Comparison of ENCODE assay signal across 13 mouse cellular contexts in genomic region chr11:107466611-107467391, GRCm38 (mm10). TPM values are rescaled to one million over a fixed set of nuclear protein-coding genes. Genes with fewer than 3 reads are reported as not detected.
DNase-seq lines count a peak whose midpoint lies in the region; ATAC-seq and TF ChIP-seq lines count a peak whose summit lies in the region.
"Had no signal": no experiment of that assay in that cellular context is flagged by ENCODE, and none has a peak within 500 bp of the region (broad histone marks: within the 10 kb centered on the region; RNA-seq: fewer than 3 reads in every experiment).

No protein-coding gene starts in this region.

- H3K4me2 ChIP-seq in forebrain, embryonic 13.5 days: peak overlapping the region; percentile 5; the same call in 1 of the 2 replicates
- no peak overlapping the region for H3K4me2 ChIP-seq in forebrain, embryonic 11.5 days (ENCODE audit: low read depth, low read length, severe bottlenecking)
- peak overlapping the region; percentile 10; the same call in 1 of the 2 replicates for H3K4me2 ChIP-seq in kidney, embryonic 15.5 days
- H3K4me2 ChIP-seq in liver, embryonic 13.5 days: peak overlapping the region; percentile 38
- H3K4me2 ChIP-seq in neural tube, embryonic 15.5 days: no peak overlapping the region
- H3K4me2 ChIP-seq: hindbrain, embryonic 14.5 days; neural tube, embryonic 13.5 days had no signal

- H3K27ac ChIP-seq in forebrain, embryonic 13.5 days: no peak overlapping the region
- no peak overlapping the region for H3K27ac ChIP-seq in forebrain, embryonic 11.5 days (ENCODE audit: low read depth, low read length)
- peak overlapping the region; percentile 74 for H3K27ac ChIP-seq in MEL (ENCODE audit: control insufficient read depth, low read depth, low read length)
- peak overlapping the region; percentile 72 for H3K27ac ChIP-seq in kidney, embryonic 15.5 days
- peak overlapping the region; percentile 74 for H3K27ac ChIP-seq in liver, embryonic 13.5 days
- H3K27ac ChIP-seq in neural tube, embryonic 15.5 days (replicated peaks): no peak overlapping the region
- H3K27ac ChIP-seq: hindbrain, embryonic 14.5 days; neural tube, embryonic 13.5 days had no signal

- H3K9ac ChIP-seq in forebrain, embryonic 13.5 days: no peak overlapping the region
- no peak overlapping the region for H3K9ac ChIP-seq in forebrain, embryonic 11.5 days (ENCODE audit: low read length)
- H3K9ac ChIP-seq in MEL (ENCODE audit: control insufficient read depth, low read depth, low read length, poor library complexity, severe bottlenecking): peak overlapping the region; percentile 53
- no peak overlapping the region for H3K9ac ChIP-seq in kidney, embryonic 15.5 days
- peak overlapping the region; percentile 24 for H3K9ac ChIP-seq in liver, embryonic 13.5 days
- H3K9ac ChIP-seq in neural tube, embryonic 15.5 days (replicated peaks): no peak overlapping the region
- H3K9ac ChIP-seq: hindbrain, embryonic 14.5 days; neural tube, embryonic 13.5 days had no signal

- no peak for DNase-seq in forebrain, embryonic 11.5 days (ENCODE audit: low spot score)
- peak; percentile 61 for DNase-seq in MEL (ENCODE audit: low read depth, low spot score)
- no peak for DNase-seq in liver, embryonic 13.5 days
- DNase-seq in adrenal gland, postnatal 10 days: no peak
- no peak for DNase-seq in adrenal gland, adult (ENCODE audit: inconsistent age in 2 of 2, low spot score in 1 of 2)
- DNase-seq: adrenal gland, postnatal 25 days; thymus, postnatal 4 days had no signal

- no peaks in the 10 kb centered on the region for H3K27me3 ChIP-seq in forebrain, embryonic 13.5 days
- H3K27me3 ChIP-seq in forebrain, embryonic 11.5 days (ENCODE audit: control insufficient read depth, insufficient read depth, low read length): no peaks in the 10 kb centered on the region
- no peaks in the 10 kb centered on the region for H3K27me3 ChIP-seq in MEL (ENCODE audit: control insufficient read depth in 1 of 2, insufficient read depth in 2 of 2, low read length in 2 of 2)
- no peaks in the 10 kb centered on the region for H3K27me3 ChIP-seq in kidney, embryonic 15.5 days
- no peaks in the 10 kb centered on the region for H3K27me3 ChIP-seq in liver, embryonic 13.5 days
- no peaks in the 10 kb centered on the region for H3K27me3 ChIP-seq in neural tube, embryonic 15.5 days (replicated peaks)
- H3K27me3 ChIP-seq: neural tube, embryonic 13.5 days had no signal

- no peak for TF ChIP-seq EP300 in MEL (IDR thresholded peaks at IDR 0.05; ENCODE audit: low read depth in 1 of 2, low read length in 2 of 2)

- H3K4me3 ChIP-seq in forebrain, embryonic 13.5 days: no peak overlapping the region
- no peak overlapping the region for H3K4me3 ChIP-seq in forebrain, embryonic 11.5 days (ENCODE audit: low read depth, low read length)
- H3K4me3 ChIP-seq in MEL (ENCODE audit: control insufficient read depth in 1 of 2, insufficient read depth in 1 of 2, low read depth in 2 of 2, low read length in 2 of 2): peak overlapping the region; percentile 13 to 20; a peak in 3 of 4 replicates
- H3K4me3 ChIP-seq in kidney, embryonic 15.5 days (replicated peaks): no peak overlapping the region
- no peak overlapping the region for H3K4me3 ChIP-seq in liver, embryonic 13.5 days (replicated peaks)
- H3K4me3 ChIP-seq in neural tube, embryonic 15.5 days (replicated peaks): no peak overlapping the region
- H3K4me3 ChIP-seq: neural tube, embryonic 13.5 days had no signal

- no peak for TF ChIP-seq RAD21 in MEL (IDR thresholded peaks at IDR 0.05; ENCODE audit: low read depth, low read length)

- no peak for TF ChIP-seq POLR2A in MEL (IDR thresholded peaks at IDR 0.05; ENCODE audit: control insufficient read depth in 1 of 2, insufficient read depth in 1 of 2, low read depth in 1 of 2, low read length in 2 of 2, poor library complexity in 1 of 2)

- H3K4me1 ChIP-seq in forebrain, embryonic 13.5 days: peaks cover 33% of the 10 kb centered on the region
- H3K4me1 ChIP-seq in forebrain, embryonic 11.5 days (replicated peaks; ENCODE audit: control insufficient read depth, insufficient read depth, low read length): peaks cover 2% of the 10 kb centered on the region; the same call in 1 of the 2 replicates
- peaks cover 23 to 32% of the 10 kb centered on the region in 2 experiments for H3K4me1 ChIP-seq in MEL (ENCODE audit: control insufficient read depth in 1 of 2, insufficient read depth in 2 of 2, low read length in 2 of 2)
- peaks cover 42% of the 10 kb centered on the region for H3K4me1 ChIP-seq in kidney, embryonic 15.5 days
- peaks cover 61% of the 10 kb centered on the region for H3K4me1 ChIP-seq in liver, embryonic 13.5 days (replicated peaks)
- H3K4me1 ChIP-seq in neural tube, embryonic 15.5 days: peaks cover 33% of the 10 kb centered on the region

- 80% methylated on average over 6 of the region's 6 CpGs for WGBS in forebrain, embryonic 13.5 days
- 80% methylated on average over 6 of the region's 6 CpGs for WGBS in forebrain, embryonic 11.5 days
- WGBS in kidney, embryonic 15.5 days: 56% methylated on average over 6 of the region's 6 CpGs
- 51% methylated on average over 6 of the region's 6 CpGs for WGBS in liver, embryonic 13.5 days (ENCODE audit: insufficient replicate concordance)
- 76% methylated on average over 6 of the region's 6 CpGs for WGBS in neural tube, embryonic 15.5 days

- no peak for ATAC-seq in forebrain, embryonic 13.5 days
- no peak for ATAC-seq in forebrain, embryonic 11.5 days (replicated peaks; ENCODE audit: low FRiP score)
- no peak for ATAC-seq in kidney, embryonic 15.5 days (replicated peaks; ENCODE audit: low FRiP score)
- no peak for ATAC-seq in liver, embryonic 13.5 days (ENCODE audit: low read depth)
- no peak for ATAC-seq in neural tube, embryonic 15.5 days (ENCODE audit: low FRiP score)
- ATAC-seq: midbrain, embryonic 16.5 days had no signal

- peaks cover 70% of the 10 kb centered on the region for H3K79me2 ChIP-seq in MEL (ENCODE audit: control insufficient read depth, insufficient read depth, low read length, poor library complexity)

- H3K36me3 ChIP-seq in forebrain, embryonic 13.5 days (ENCODE audit: poor library complexity, severe bottlenecking): 0 out of 2 replicates have a peak, but pooled peaks cover 9% of the 10 kb centered on the region
- no peaks in the 10 kb centered on the region for H3K36me3 ChIP-seq in forebrain, embryonic 11.5 days (ENCODE audit: control insufficient read depth, insufficient read depth, low read length)
- peaks cover 0 to 35% of the 10 kb centered on the region in 2 experiments; a peak in 3 of 4 replicates for H3K36me3 ChIP-seq in MEL (ENCODE audit: control insufficient read depth in 1 of 2, insufficient read depth in 2 of 2, low read length in 2 of 2)
- no peaks in the 10 kb centered on the region for H3K36me3 ChIP-seq in kidney, embryonic 15.5 days
- H3K36me3 ChIP-seq in liver, embryonic 13.5 days: peaks cover 4% of the 10 kb centered on the region; the same call in 1 of the 2 replicates
- no peaks in the 10 kb centered on the region for H3K36me3 ChIP-seq in neural tube, embryonic 15.5 days
- H3K36me3 ChIP-seq: neural tube, embryonic 13.5 days had no signal

- no peak for TF ChIP-seq CTCF in MEL (IDR thresholded peaks at IDR 0.05 in 2 of 3, conservative IDR thresholded peaks at IDR 0.05 in 1 of 3; ENCODE audit: control insufficient read depth in 1 of 3, insufficient read depth in 1 of 3, low read depth in 2 of 3, low read length in 3 of 3, poor library complexity in 1 of 3, severe bottlenecking in 1 of 3)

- H3K9me3 ChIP-seq in forebrain, embryonic 13.5 days (replicated peaks): no peaks in the 10 kb centered on the region; the same call in 1 of the 2 replicates
- H3K9me3 ChIP-seq in forebrain, embryonic 11.5 days (ENCODE audit: control insufficient read depth, low read length): no peaks in the 10 kb centered on the region; the same call in 1 of the 2 replicates
- no peaks in the 10 kb centered on the region for H3K9me3 ChIP-seq in MEL (replicated peaks; ENCODE audit: insufficient read depth, low read length)
- H3K9me3 ChIP-seq in kidney, embryonic 15.5 days (replicated peaks): no peaks in the 10 kb centered on the region
- 0 out of 2 replicates have a peak, but pooled peaks cover 2% of the 10 kb centered on the region for H3K9me3 ChIP-seq in liver, embryonic 13.5 days (replicated peaks)
- H3K9me3 ChIP-seq in neural tube, embryonic 15.5 days (replicated peaks): no peaks in the 10 kb centered on the region
- H3K9me3 ChIP-seq: neural tube, embryonic 13.5 days had no signal

TF ChIP-seq in MEL, 35 proteins besides CTCF, POLR2A, EP300 and RAD21 (continues in another document):
- TF ChIP-seq JUND (IDR thresholded peaks at IDR 0.05; ENCODE audit: low read depth, low read length): no peak
- peak; percentile 57 for TF ChIP-seq TAL1 (IDR thresholded peaks at IDR 0.05; ENCODE audit: low read length)
- no peak for TF ChIP-seq USF2 (IDR thresholded peaks at IDR 0.05; ENCODE audit: borderline replicate concordance in 1 of 2, insufficient read depth in 1 of 2, low read depth in 1 of 2, low read length in 2 of 2)
- no peak for TF ChIP-seq SMC3 (IDR thresholded peaks at IDR 0.05; ENCODE audit: low read depth, low read length)
- peak; percentile 17; the same call in 1 of the 2 replicates for TF ChIP-seq CHD2 (IDR thresholded peaks at IDR 0.05; ENCODE audit: low read length)

RNA-seq across cellular contexts. Expression of gene Pitpnc1, which starts 3.7 kb away (rescaled TPM):
- 35.6 and 36.1 TPM in 2 replicates for polyA plus RNA-seq in forebrain, embryonic 13.5 days (2015; fragmentation: Nextera tagmentation; extraction: Ambion mirVana)
- polyA plus RNA-seq in forebrain, embryonic 11.5 days (2014; fragmentation: Nextera tagmentation; extraction: Ambion mirVana): 34.2 and 35.7 TPM in 2 replicates
- total RNA-seq in MEL (2012; rRNA removed): 19.3 and 31.9 TPM in 2 replicates
- polyA plus RNA-seq in MEL (2012; ENCODE audit: insufficient read depth in 1 of 2, insufficient read length in 2 of 2, low read depth in 1 of 2, low replicate concordance in 2 of 2, missing spikeins in 1 of 2): 10 to 100 TPM in 1 of 2 experiments, not detected in 1; 25.3 TPM
- polyA plus RNA-seq in kidney, embryonic 15.5 days (2015; fragmentation: Nextera tagmentation; extraction: Ambion mirVana): 21.3 and 21.5 TPM in 2 replicates
- 7.4 and 8.3 TPM in 2 replicates for polyA plus RNA-seq in liver, embryonic 13.5 days (2015; fragmentation: Nextera tagmentation; extraction: Ambion mirVana)
- polyA plus RNA-seq in neural tube, embryonic 15.5 days (2015; fragmentation: Nextera tagmentation; extraction: Ambion mirVana): 42.0 and 45.0 TPM in 2 replicates
- 10 to 100 TPM; 28.3 to 40.3 TPM for total RNA-seq in adrenal gland, postnatal 10 days (2021)

RNA-seq across cellular contexts. Expression of gene Psmd12, which starts 12.5 kb away (rescaled TPM):
- polyA plus RNA-seq in forebrain, embryonic 13.5 days (2015; fragmentation: Nextera tagmentation; extraction: Ambion mirVana): 171 and 174 TPM in 2 replicates
- polyA plus RNA-seq in forebrain, embryonic 11.5 days (2014; fragmentation: Nextera tagmentation; extraction: Ambion mirVana): 213 and 218 TPM in 2 replicates
- 149 and 173 TPM in 2 replicates for total RNA-seq in MEL (2012; rRNA removed)
- 100 to 1,000 TPM; 139 to 437 TPM for polyA plus RNA-seq in MEL (2012; ENCODE audit: insufficient read depth in 1 of 2, insufficient read length in 2 of 2, low read depth in 1 of 2, low replicate concordance in 2 of 2, missing spikeins in 1 of 2)
- polyA plus RNA-seq in kidney, embryonic 15.5 days (2015; fragmentation: Nextera tagmentation; extraction: Ambion mirVana): 178 and 184 TPM in 2 replicates
- 134 and 159 TPM in 2 replicates for polyA plus RNA-seq in liver, embryonic 13.5 days (2015; fragmentation: Nextera tagmentation; extraction: Ambion mirVana)
- polyA plus RNA-seq in neural tube, embryonic 15.5 days (2015; fragmentation: Nextera tagmentation; extraction: Ambion mirVana): 151 and 162 TPM in 2 replicates
- 10 to 100 TPM; 78.7 to 84.8 TPM for total RNA-seq in adrenal gland, postnatal 10 days (2021)

Comparison
In these comparisons a context has a peak if more than half of its experiments do, and no peak if none do; other contexts are left out.
1. H3K4me2 ChIP-seq: peak in forebrain, embryonic 13.5 days (single experiment), kidney, embryonic 15.5 days (single experiment) and liver, embryonic 13.5 days (single experiment); none in forebrain, embryonic 11.5 days (single experiment) and neural tube, embryonic 15.5 days (single experiment).
2. H3K27ac ChIP-seq: peak in MEL (single experiment), kidney, embryonic 15.5 days (single experiment) and liver, embryonic 13.5 days (single experiment); none in forebrain, embryonic 13.5 days (single experiment), forebrain, embryonic 11.5 days (single experiment) and neural tube, embryonic 15.5 days (single experiment).
3. H3K4me3 ChIP-seq: peak in MEL (2 of 2); none in forebrain, embryonic 13.5 days (single experiment), forebrain, embryonic 11.5 days (single experiment), kidney, embryonic 15.5 days (single experiment), liver, embryonic 13.5 days (single experiment) and neural tube, embryonic 15.5 days (single experiment).
4. H3K9ac ChIP-seq: peak in MEL (single experiment) and liver, embryonic 13.5 days (single experiment); none in forebrain, embryonic 13.5 days (single experiment), forebrain, embryonic 11.5 days (single experiment), kidney, embryonic 15.5 days (single experiment) and neural tube, embryonic 15.5 days (single experiment).